Mouse (Mus musculus): ENCODE measurements around the gene Krt31.

DNA sequence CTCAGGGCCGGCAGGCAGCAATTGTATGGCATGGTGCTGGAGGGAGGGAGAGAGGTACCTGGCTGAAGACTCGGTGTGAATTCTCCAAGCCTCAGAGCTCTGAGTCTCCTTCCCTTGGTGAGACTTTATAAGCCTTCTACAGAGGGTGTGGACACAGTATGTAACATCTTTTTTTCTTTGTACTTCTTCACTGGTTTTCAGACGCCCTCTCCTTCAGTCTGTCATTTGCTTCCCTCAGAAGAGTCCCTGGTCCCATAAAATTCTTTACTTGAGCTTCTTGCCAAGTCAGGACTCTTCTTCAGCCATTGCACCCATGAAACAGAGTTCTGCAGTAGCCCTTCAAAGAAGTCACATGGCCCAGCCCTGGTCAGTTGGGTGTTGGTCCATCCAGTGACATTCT is at the start of gene Krt31:
- TF ChIP-seq CTCF (IDR thresholded peaks at IDR 0.05; ENCODE audit: low read depth, low read length) (no peak), GATA1 (IDR thresholded peaks at IDR 0.05; ENCODE audit: borderline replicate concordance, low read length) (no peak), TAL1 (conservative IDR thresholded peaks at IDR 0.05; ENCODE audit: low read depth, low read length) (no peak), GATA2 (IDR thresholded peaks at IDR 0.05; ENCODE audit: borderline replicate concordance, low read depth, low read length) (no peak), POLR2AphosphoS5 (IDR thresholded peaks at IDR 0.05; ENCODE audit: insufficient replicate concordance, low read depth, low read length) (no peak)
